In the genomic region with DNA sequence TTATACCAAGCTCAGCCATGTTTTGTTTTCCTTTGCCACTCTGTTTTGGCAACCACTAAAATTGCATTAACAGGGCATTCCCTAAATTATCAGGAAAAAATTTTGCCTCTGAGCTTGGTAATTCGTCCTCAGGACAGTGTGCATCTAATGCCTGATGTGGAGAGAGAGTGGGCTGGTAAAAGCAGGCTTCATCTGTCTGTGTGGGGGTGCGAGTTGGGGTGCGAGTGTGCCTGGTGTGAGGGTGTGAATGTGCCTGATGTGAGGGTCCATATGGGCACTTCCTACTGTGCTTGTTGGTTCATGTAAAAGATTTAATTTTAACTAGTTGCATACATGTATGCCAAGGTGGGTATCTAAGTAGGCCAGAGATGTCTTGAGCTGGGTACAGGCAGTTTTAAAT, we compare ENCODE assay signal across 21 mouse cellular contexts.
"Had no signal": no experiment of that assay in that cellular context is flagged by ENCODE, and none has a peak within 500 bp of the region (broad histone marks: within the 10 kb centered on the region; RNA-seq: fewer than 3 reads in every experiment).

No protein-coding gene starts in this region.

- H3K36me3 ChIP-seq: liver, embryonic 15.5 days had no signal

- H3K27me3 ChIP-seq: limb, embryonic 13.5 days; liver, embryonic 15.5 days; lung, embryonic 15.5 days; midbrain, embryonic 13.5 days had no signal

- ATAC-seq: liver, embryonic 12.5 days; midbrain, embryonic 16.5 days had no signal

- H3K9ac ChIP-seq: limb, embryonic 13.5 days; liver, embryonic 12.5 days; liver, embryonic 15.5 days; lung, embryonic 15.5 days had no signal

- H3K4me2 ChIP-seq: limb, embryonic 13.5 days; liver, embryonic 12.5 days; liver, embryonic 15.5 days; lung, embryonic 15.5 days; midbrain, embryonic 13.5 days had no signal

- H3K4me1 ChIP-seq: lung, embryonic 15.5 days had no signal

- H3K4me3 ChIP-seq: limb, embryonic 10.5 days; limb, embryonic 13.5 days; liver, embryonic 12.5 days; liver, embryonic 15.5 days; lung, embryonic 15.5 days; megakaryocyte, embryonic 14.5 days; midbrain, embryonic 10.5 days; midbrain, embryonic 13.5 days; myocyte had no signal

- H3K27ac ChIP-seq: limb, embryonic 13.5 days; liver, embryonic 12.5 days; liver, embryonic 15.5 days; lung, embryonic 15.5 days; midbrain, embryonic 10.5 days had no signal

- DNase-seq: kidney, adult 9 months; kidney, postnatal 14 days; kidney, postnatal 4 days; layer of hippocampus, postnatal 36 days; liver; lung, adult 18-20 months; lung, postnatal 10 days; lung, postnatal 36 days; thymus, adult 2 months; thymus, postnatal 14 days; thymus, postnatal 4 days had no signal

- H3K9me3 ChIP-seq: limb, embryonic 10.5 days; liver, embryonic 12.5 days; liver, embryonic 15.5 days; lung, embryonic 15.5 days; midbrain, embryonic 13.5 days had no signal
